In the genomic region with DNA sequence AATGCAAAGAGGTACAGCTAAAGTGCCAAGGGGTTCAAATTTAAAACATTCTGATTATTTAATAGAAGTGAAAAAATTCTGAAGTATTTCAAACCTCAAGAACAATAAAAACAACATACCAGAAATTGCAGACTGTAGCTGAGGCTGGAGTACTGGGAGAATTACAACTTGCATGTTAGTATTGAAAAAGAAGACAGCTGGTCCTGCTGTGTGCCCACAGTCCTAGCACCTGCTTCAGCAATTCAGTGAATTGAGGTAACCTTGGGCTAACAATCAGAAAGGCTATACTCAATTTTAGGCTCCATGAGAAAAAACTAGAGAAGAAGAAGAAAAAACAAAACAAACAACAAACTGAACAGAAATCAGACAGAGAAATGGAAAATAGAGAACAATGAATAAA, we compare ENCODE assay signal across 16 mouse cellular contexts. TPM values are rescaled to one million over a fixed set of nuclear protein-coding genes. Genes with fewer than 3 reads are reported as not detected.
"Had no signal": no experiment of that assay in that cellular context is flagged by ENCODE, and none has a peak within 500 bp of the region (broad histone marks: within the 10 kb centered on the region; RNA-seq: fewer than 3 reads in every experiment).

No protein-coding gene starts in this region.

- DNase-seq: kidney, postnatal 10 days; lung, embryonic 14.5 days; lung, postnatal 10 days; lung, postnatal 4 days; retina, postnatal 1 day; right cerebral cortex, postnatal 4 days; spleen, adult 18-20 months; thymus, adult 2 months; thymus, postnatal 36 days had no signal

- H3K4me3 ChIP-seq: limb, embryonic 15.5 days; liver, embryonic 12.5 days; midbrain, embryonic 10.5 days; midbrain, embryonic 15.5 days; neural tube, embryonic 13.5 days; stomach, embryonic 15.5 days had no signal

- H3K4me1 ChIP-seq: limb, embryonic 15.5 days had no signal

- H3K27me3 ChIP-seq: limb, embryonic 15.5 days; liver, embryonic 12.5 days; midbrain, embryonic 15.5 days; neural tube, embryonic 13.5 days; stomach, embryonic 15.5 days had no signal

- ATAC-seq: liver, embryonic 12.5 days; midbrain, embryonic 15.5 days had no signal

- H3K27ac ChIP-seq: limb, embryonic 15.5 days; liver, embryonic 12.5 days; midbrain, embryonic 10.5 days; midbrain, embryonic 15.5 days; neural tube, embryonic 13.5 days; stomach, embryonic 15.5 days had no signal

RNA-seq across cellular contexts. Expression of a gene that starts 41.7 kb away (rescaled TPM):
- total RNA-seq: megakaryocyte, adult 5-6 weeks had no signal
- polyA plus RNA-seq: liver, embryonic 12.5 days had no signal
